Mouse (Mus musculus) heart, adult 2 months (tissue): ENCODE data around the gene Hcar1. TPM values are rescaled to one million over a fixed set of nuclear protein-coding genes. Genes with fewer than 3 reads are reported as not detected.

Source experiments
- DNase-seq, 2 experiments: peaks; one replicate each; pipeline ENCODE4 v3.0.0; 2021
- H3K27ac ChIP-seq: fragments of 200-600 bp; 2 replicates; pipeline ENCODE4 v1.8.1; 2022
- H3K27me3 ChIP-seq: fragments of 200-500 bp; 2 replicates; pipeline ENCODE4 v1.6.1; 2012; ENCODE audit warnings: mild to moderate bottlenecking, low read length, inconsistent platforms, mixed read lengths; ENCODE audit not compliant: control insufficient read depth, insufficient read depth
- H3K36me3 ChIP-seq: fragments of 200-500 bp; 2 replicates; pipeline ENCODE4 v1.6.1; 2012; ENCODE audit warnings: low read length, inconsistent platforms; ENCODE audit not compliant: control insufficient read depth, insufficient read depth
- H3K4me1 ChIP-seq: fragments of 200-500 bp; 2 replicates; pipeline ENCODE4 v1.6.1; 2011; ENCODE audit warnings: low read length; ENCODE audit not compliant: control insufficient read depth, insufficient read depth
- H3K4me3 ChIP-seq: fragments of 200-600 bp; 2 replicates; pipeline ENCODE4 v1.8.1; 2022
- H3K79me2 ChIP-seq: fragments of 200-500 bp; replicated peaks from 2 replicates; pipeline ENCODE4 v1.6.1; 2012; ENCODE audit warnings: mild to moderate bottlenecking, inconsistent platforms, low read length, moderate library complexity, mixed read lengths; ENCODE audit not compliant: control insufficient read depth, insufficient read depth
- H3K9ac ChIP-seq: fragments of 200-500 bp; 2 replicates; pipeline ENCODE4 v1.6.1; 2012; ENCODE audit warnings: low read depth, mild to moderate bottlenecking, control low read depth, inconsistent platforms, low read length, mixed read lengths
- CTCF ChIP-seq: fragments of 200-600 bp; IDR thresholded peaks from 2 replicates; pipeline ENCODE4 v1.8.1; 2022; ENCODE audit warnings: antibody characterized with exemption, mild to moderate bottlenecking, moderate library complexity
- EP300 ChIP-seq: fragments of 200-500 bp; IDR thresholded peaks from 2 replicates; pipeline ENCODE4 v1.6.1; 2011; ENCODE audit warnings: low read depth, low read length, control low read depth; ENCODE audit not compliant: insufficient read depth
- POLR2A ChIP-seq: fragments of 200-500 bp; IDR thresholded peaks from 2 replicates; pipeline ENCODE4 v1.6.1; 2011; ENCODE audit warnings: mild to moderate bottlenecking, low read depth, low read length, control low read depth; ENCODE audit not compliant: insufficient read depth
- WGBS: fragments of 180-500 bp; shearing (Covaris S2); methylation state at CpG from one replicate; pipeline ENCODE4 v1.1.7; 2018; 5-methylcytosine and 5-hydroxymethylcytosine counted together
- intact Hi-C: fragments of 180-260 bp; cut with DNase I; formaldehyde crosslinking; loops from one replicate; pipeline ENCODE4 v1.15.1; 2025
- polyA plus RNA-seq: library from polyadenylated mRNA; depleted of rRNA; stranded (reverse); fragments of >200 nt; gene quantifications from 2 replicates; pipeline ENCODE4 v1.2.3, GENCODE M21; 2012
- total RNA-seq, 2 experiments: library from RNA; stranded (reverse); gene quantifications; 2 replicates each; pipeline ENCODE4 v1.2.3; 2021

The Hcar1 gene
- total and polyA plus RNA-seq, 3 experiments: 0.55 to 3.0 (median 0.57) TPM

GRCm38 (mm10) chr5:123906146-123906975, 26.5 kb upstream of the Hcar1 start:
- H3K9ac ChIP-seq: no peak overlapping the region

DNA sequence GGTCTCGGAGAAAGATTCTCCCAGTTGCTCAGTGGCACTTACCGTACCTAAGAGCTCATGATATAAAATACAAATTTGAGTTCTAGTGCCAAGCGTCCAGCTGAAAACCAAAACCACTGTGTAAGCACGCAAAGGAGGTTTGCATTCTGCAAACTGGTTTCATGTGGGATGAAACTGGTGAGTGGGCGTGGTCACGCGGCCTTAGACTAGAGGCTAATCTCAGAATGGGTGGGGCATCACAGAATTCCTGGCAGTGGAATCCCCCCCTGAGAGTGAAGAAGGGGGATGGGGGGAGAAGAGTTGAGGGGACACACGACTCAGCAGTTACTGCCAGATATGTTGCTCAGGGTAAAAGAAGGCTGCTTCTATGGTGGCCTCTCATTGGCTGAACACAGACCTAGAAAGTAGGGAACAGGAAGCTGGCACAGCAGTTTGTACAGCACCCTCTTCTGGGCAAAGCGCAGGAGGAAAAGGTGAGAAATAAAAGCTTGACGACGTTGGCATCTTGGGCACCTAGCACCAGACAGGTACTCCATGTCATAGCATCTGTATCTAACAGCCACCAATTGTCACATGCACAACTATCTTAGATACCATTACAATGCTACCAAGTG, 24.3 kb upstream of the Hcar1 start:
- Histone ChIP-seq H3K27me3 (no peaks in the 10 kb centered on the region), H3K79me2 (peaks cover 3% of the 10 kb centered on the region), H3K27ac (no peak overlapping the region), H3K4me1 (peaks cover 4% of the 10 kb centered on the region), H3K9ac (no peak overlapping the region), H3K4me3 (no peak overlapping the region), H3K36me3 (no peaks in the 10 kb centered on the region)
- no peak for TF ChIP-seq CTCF
- no peak for TF ChIP-seq POLR2A
- TF ChIP-seq EP300: no peak
- intact Hi-C loops: no loop called here
- WGBS: 62% methylated on average over 11 of the region's 11 CpGs
- no peak for DNase-seq

More at GRCm38 (mm10) chr5:123906146-123906975, 26.5 kb upstream of the Hcar1 start:
- no peaks in the 10 kb centered on the region for H3K36me3 ChIP-seq
- no peaks in the 10 kb centered on the region for H3K27me3 ChIP-seq
- no peak overlapping the region for H3K27ac ChIP-seq
- H3K4me1 ChIP-seq: peaks cover 4% of the 10 kb centered on the region
- WGBS: 68% methylated on average over 17 of the region's 17 CpGs
- no peak overlapping the region for H3K4me3 ChIP-seq
- no peak for DNase-seq
- intact Hi-C loops: loop anchor here (2.0 to 5.0 kb wide), 5 partner anchors 76 to 280 kb away; partner anchors contain the start of genes Kntc1, Rsrc2 and Zcchc8
- TF ChIP-seq EP300 (no peak), CTCF (no peak), POLR2A (no peak)
- H3K79me2 ChIP-seq: peaks cover 6% of the 10 kb centered on the region

- no peak overlapping the region for H3K27ac ChIP-seq
- 70% methylated on average over 13 of the region's 13 CpGs for WGBS
- no peak overlapping the region for H3K9ac ChIP-seq
- DNase-seq: peak in 1 of 2 experiments; percentile 17
- no peaks in the 10 kb centered on the region for H3K36me3 ChIP-seq
- no peaks in the 10 kb centered on the region for H3K79me2 ChIP-seq
- H3K4me3 ChIP-seq: no peak overlapping the region
- no peaks in the 10 kb centered on the region for H3K4me1 ChIP-seq
- intact Hi-C loops: no loop called here
- TF ChIP-seq EP300 (no peak), CTCF (no peak), POLR2A (no peak)
- no peaks in the 10 kb centered on the region for H3K27me3 ChIP-seq
These were observed 17.5 kb upstream of the Hcar1 start for GRCm38 (mm10) chr5:123897352-123897751.

DNA sequence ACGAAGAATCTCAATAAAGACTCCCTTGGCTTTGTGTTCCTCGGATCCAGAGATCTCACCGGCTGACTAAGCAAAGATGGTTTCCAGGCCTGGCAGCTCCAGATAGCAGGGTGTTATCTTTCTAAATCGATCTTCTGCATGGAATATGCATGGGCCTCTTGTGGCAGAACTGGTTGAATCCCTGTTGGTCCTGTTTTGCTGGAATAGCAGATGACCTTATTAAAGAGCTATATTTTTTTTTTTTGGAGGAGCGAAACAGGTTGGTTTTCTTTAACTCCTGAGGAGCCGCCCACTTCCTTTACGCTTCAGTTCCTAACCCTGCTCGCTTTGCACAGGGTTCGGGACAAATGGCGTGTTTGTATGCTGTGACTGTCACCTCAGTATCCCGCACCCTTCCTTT, 16.6 kb upstream of the Hcar1 start:
- Histone ChIP-seq H3K27me3 (no peaks in the 10 kb centered on the region), H3K9ac (no peak overlapping the region), H3K79me2 (no peaks in the 10 kb centered on the region), H3K27ac (no peak overlapping the region), H3K36me3 (no peaks in the 10 kb centered on the region), H3K4me3 (no peak overlapping the region), H3K4me1 (no peaks in the 10 kb centered on the region)
- 78% methylated on average over 11 of the region's 11 CpGs for WGBS
- TF ChIP-seq CTCF (no peak), POLR2A (no peak), EP300 (no peak)
- DNase-seq: no peak
- intact Hi-C loops: no loop called here

DNA sequence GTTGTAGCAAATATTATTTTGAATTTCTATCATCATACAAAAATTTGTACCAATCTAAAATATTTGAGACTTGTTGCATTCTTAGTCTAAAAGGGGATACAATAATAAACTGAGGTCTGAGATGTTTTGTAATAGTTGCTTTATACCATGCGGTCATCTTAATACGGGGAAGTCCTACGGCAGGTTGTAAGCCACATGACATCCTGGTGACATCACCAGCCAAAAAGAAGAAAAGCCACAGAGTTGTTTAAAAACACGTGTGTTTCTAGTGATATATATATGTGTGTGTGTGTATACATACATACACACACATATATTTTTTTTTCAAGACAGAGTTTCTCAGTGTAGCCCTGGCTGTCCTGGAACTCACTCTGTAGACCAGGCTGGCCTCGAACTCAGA, 13.7 kb upstream of the Hcar1 start:
- no peaks in the 10 kb centered on the region for H3K36me3 ChIP-seq
- H3K27ac ChIP-seq: no peak overlapping the region
- DNase-seq: no peak
- TF ChIP-seq CTCF (no peak), POLR2A (no peak), EP300 (no peak)
- no peaks in the 10 kb centered on the region for H3K4me1 ChIP-seq
- intact Hi-C loops: no loop called here
- no peaks in the 10 kb centered on the region for H3K79me2 ChIP-seq
- WGBS: 83% methylated on average over 5 of the region's 5 CpGs
- H3K9ac ChIP-seq: no peak overlapping the region
- H3K4me3 ChIP-seq: no peak overlapping the region
- H3K27me3 ChIP-seq: no peaks in the 10 kb centered on the region

DNA sequence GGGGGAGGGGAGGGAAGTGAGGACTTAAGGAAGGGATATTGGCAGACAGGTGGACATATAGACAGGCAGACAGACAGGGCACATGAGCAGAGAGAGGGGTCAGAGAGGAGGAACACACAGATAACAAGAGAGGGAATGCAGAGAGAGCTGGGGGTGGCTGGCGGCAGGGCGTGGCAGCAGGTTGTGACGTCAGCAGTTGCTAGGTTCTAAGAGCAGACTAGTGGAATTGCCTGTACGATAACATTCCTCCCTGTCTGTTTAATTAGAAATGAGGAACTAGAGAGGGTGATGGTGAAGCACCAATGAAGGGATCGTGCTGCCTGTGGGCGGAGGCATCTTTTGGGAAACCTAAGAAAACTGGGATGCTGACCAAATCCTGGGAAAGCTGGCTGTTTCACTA, 11.8 kb upstream of the Hcar1 start:
- H3K4me3 ChIP-seq: no peak overlapping the region
- H3K27ac ChIP-seq: no peak overlapping the region
- WGBS: 34% methylated on average over 6 of the region's 6 CpGs
- no peaks in the 10 kb centered on the region for H3K36me3 ChIP-seq
- H3K27me3 ChIP-seq: no peaks in the 10 kb centered on the region
- no peaks in the 10 kb centered on the region for H3K79me2 ChIP-seq
- no peak for DNase-seq
- no peak overlapping the region for H3K9ac ChIP-seq
- TF ChIP-seq EP300 (no peak), POLR2A (no peak), CTCF (no peak)
- intact Hi-C loops: no loop called here
- H3K4me1 ChIP-seq: no peaks in the 10 kb centered on the region
